Mouse (Mus musculus): ENCODE measurements around the gene Adra1d. TPM values are rescaled to one million over a fixed set of nuclear protein-coding genes. Genes with fewer than 3 reads are reported as not detected.

Gene Adra1d
- total RNA-seq (2021), result under 1 TPM; 0.54 to 0.73 TPM
- long read RNA-seq, experiment 1, result 0 reads
- long read RNA-seq, experiment 2, result 0 reads

DNA sequence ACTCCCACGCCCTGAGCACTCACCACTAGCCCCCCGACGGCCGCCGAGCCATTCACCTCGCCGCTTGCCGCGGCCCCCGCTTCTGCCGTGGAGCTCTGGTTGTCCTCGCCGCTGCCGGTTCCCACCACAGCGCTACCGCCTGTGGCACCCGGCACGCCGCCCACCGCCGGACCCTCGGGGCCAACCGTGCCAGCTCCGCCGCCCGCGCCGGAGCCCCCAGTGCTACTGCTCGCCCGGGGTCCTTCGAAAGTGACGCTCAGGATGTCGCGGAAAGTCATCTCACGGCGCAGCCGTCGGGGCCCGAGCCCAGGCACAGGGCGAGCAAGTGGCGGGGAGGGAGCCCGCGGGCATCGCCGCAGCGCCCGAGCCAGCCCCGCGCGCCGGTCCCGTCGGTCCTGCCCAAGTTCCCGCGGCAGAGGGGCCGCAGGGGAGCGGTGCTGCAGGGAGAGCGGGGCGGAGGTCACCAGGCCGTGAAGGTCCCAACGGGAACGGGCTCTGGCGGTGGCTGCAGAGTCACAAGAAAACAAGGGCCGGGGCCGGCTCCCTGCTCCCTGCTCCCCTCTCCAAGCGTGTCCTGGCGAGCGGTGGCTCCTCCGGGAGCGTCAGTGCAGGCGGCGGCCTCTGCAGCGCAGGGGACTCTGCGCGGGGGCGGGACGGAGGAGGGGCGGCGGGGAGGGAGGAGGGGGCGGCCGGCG is at the start of gene Adra1d:
TSS of gene Adra1d (minus strand) at position 393 of the 695 bp plus-strand sequence.
- Histone ChIP-seq H3K4me3 (peak within 1 kb of the TSS; percentile 72), H3K27ac (peak within 1 kb of the TSS; percentile 75)
- intact Hi-C loops (cut with DNase I), result loop anchor here (1.0 to 5.0 kb wide), 3 partner anchors 105 to 245 kb away; no protein-coding TSS in a partner anchor
- TF ChIP-seq CTCF (IDR thresholded peaks at IDR 0.05), result no peak
- DNase-seq, result peak; percentile 64

DNA sequence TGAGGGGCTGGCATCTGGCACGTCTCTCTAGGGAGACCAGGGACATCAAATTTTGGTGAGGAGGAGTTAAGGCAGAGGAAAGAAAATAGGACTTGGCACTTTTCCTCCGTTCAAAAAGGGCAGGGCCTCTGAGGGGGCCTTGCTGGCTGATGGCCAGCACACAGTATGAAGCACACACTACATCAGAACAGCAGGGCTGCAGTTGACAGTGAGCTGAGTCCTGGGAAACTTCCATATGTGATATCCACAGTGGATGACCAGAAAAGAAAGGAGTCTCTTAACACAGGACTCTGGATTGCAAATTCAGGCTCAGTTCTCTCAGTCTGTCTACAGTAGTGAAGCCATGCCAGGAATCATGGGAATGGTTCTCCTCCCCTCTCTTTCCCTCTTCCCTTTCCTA is 39.8 kb upstream of the Adra1d start:
- no peak overlapping the region for H3K4me3 ChIP-seq
- TF ChIP-seq CTCF (IDR thresholded peaks at IDR 0.05), result no peak
- intact Hi-C loops (cut with DNase I), result no loop called here
- no peak overlapping the region for H3K27ac ChIP-seq
- DNase-seq, result no peak

DNA sequence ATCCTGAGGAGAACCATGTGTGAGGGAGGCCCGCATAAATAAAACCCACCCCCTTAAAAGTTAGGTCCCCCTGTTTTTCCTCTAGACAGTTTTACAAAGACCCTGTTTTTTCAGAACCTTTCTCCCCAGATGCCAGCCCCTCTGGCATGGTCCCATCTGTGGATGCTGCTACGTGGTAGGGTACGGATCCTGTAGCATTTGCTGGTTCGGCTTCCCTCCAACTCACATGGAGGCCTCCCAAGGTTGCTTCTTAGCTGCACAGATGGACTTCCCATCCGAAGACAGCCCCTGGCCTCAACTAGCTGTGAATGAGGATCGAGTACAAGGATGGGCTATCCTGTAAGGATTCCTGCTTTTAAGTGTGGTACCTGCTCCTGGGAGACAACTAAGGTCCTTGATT is 32.8 kb upstream of the Adra1d start:
- Histone ChIP-seq H3K27ac (no peak overlapping the region), H3K4me3 (no peak overlapping the region)
- no peak for DNase-seq
- no peak for TF ChIP-seq CTCF (IDR thresholded peaks at IDR 0.05)
- intact Hi-C loops (cut with DNase I), result no loop called here

DNA sequence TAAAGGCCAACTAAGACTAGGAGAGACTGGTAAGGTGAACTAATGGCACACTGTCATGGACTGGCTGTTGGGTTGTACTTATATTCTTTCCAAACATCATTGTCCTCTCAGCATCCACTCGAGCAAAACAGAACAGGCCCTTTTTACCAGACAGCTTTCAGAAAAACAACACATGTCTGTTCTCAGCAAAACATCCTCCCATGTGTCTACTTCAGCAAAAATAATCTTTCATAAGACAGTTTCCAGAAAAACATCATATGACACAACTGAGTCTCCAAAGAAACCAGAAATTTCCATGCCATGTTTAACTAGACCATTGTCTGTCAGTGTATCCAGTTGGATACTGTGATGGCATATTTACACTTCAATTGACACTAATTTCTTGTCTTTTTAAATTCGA is 25.4 kb upstream of the Adra1d start:
- no peak for TF ChIP-seq CTCF (IDR thresholded peaks at IDR 0.05)
- intact Hi-C loops (cut with DNase I), result no loop called here
- Histone ChIP-seq H3K27ac (no peak overlapping the region), H3K4me3 (no peak overlapping the region)
- no peak for DNase-seq

DNA sequence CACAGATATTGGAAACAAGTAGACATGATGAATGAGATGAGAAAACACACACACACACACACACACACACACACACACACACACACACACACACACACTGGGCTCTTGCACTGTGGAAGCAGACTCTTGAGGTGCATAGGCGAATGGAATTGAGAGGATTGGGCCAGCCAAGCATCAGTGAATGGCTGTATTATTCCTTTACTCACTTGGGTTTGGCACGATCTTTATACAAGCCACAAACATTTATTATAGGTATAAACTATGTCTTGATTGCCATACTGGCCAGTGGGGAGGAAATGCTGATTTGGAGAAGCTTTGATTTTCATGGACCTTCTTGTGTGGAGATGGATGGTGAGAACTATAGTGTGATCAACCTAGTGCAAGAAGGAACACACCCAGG is 19.4 kb upstream of the Adra1d start:
- Histone ChIP-seq H3K27ac (no peak overlapping the region), H3K4me3 (no peak overlapping the region)
- intact Hi-C loops (cut with DNase I), result no loop called here
- TF ChIP-seq CTCF (IDR thresholded peaks at IDR 0.05), result no peak
- DNase-seq, result no peak

DNA sequence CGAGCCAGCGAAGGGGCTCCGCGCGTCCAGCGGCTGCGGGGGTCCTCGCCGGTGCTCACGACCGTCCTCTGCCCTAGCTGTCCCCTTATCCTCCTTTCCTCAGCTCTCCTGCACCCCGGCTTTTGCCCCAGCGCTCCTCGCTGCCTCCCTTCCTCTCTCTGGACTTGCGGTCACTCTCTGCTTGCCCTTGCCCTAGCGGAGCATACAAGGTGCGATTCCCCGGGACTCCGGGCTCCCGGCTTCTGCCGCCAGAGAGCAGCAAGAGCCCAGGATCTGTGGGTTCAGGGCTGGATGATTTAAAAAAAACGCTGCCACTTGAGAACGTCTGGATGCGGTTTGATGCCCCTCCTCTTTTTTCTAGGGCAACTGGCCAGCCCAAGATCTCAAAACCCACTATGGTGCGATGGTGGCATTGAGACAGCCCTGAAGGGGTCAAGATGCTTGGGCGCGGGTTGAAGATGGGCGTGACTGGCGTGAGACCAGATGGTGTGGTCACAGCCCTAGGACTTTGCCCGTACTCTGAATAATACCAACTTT is 571 bp upstream of the Adra1d start:
- Histone ChIP-seq H3K27ac (peak overlapping the region; percentile 75), H3K4me3 (peak overlapping the region; percentile 72)
- DNase-seq, result peak; percentile 82
- peak; percentile 75 for TF ChIP-seq CTCF (IDR thresholded peaks at IDR 0.05)
- intact Hi-C loops (cut with DNase I), result loop anchor here (1.0 to 5.0 kb wide), 3 partner anchors 105 to 244 kb away; no protein-coding TSS in a partner anchor

DNA sequence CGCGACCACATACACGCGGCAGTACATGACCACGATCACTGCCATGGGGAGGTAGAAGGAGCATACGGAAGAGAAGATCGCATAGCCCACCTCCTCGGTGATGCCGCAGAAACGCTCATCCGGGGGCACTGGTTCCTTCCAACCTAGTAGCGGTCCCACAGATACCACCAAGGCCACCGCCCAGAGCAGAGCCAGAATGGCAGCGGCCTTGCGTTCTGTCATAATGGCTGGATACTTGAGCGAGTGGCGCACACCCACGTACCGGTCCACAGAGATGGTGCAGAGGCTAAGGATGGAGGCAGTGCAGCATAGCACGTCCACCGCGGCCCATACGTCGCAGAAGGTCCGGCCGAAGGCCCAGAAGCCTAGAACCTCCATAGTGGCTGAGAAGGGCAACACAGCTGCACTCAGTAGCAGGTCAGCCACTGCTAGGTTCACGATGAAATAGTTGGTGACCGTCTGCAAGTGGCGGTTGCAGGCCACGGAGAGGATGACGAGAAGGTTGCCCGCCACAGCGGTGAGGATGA is 676 bp downstream of the Adra1d start:
- TF ChIP-seq CTCF (IDR thresholded peaks at IDR 0.05), result no peak
- intact Hi-C loops (cut with DNase I), result loop anchor here (5.0 kb wide), 1 partner anchor 106 kb away; no protein-coding TSS in a partner anchor
- Histone ChIP-seq H3K4me3 (peak overlapping the region; percentile 72), H3K27ac (peak overlapping the region; percentile 75)
- no peak for DNase-seq

DNA sequence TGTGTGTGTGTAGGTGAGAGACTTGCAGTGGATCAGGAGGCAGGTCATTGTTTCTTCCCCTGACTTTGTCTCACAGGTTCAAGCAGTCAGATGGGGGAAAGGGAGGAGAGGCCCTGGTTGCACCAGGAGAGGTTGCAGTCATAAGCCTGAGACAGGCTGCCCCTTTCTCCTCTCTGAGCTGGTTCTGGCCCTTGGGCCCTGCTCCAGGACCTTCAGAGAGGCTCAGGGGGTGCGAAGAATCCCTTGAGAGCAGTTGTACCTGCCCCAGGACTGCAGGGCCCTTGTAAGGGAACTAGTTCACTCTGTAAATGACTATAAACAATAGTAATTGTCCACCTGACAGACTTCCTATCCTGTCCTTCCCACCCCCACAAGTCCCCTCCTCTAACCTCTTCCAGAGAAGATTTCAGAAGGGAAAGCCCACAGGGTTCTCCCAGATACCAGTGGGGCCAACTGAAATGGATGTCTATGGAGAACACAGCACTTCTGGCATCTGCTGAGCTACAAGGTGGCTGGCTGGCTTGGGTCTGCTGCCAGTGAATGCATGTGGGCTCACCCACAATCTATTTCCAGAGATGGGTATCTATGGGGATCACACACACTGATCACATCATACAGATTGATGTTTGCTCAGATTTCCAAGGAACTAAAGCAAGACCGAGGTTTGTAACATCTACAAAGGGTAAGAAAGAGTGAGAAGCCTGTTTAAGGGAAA is 1.7 kb downstream of the Adra1d start:
- no peak for TF ChIP-seq CTCF (IDR thresholded peaks at IDR 0.05)
- DNase-seq, result no peak
- peak overlapping the region; percentile 75; the same call in 1 of the 2 replicates for H3K27ac ChIP-seq
- intact Hi-C loops (cut with DNase I), result loop anchor here (5.0 kb wide), 1 partner anchor 107 kb away; no protein-coding TSS in a partner anchor
- H3K4me3 ChIP-seq, result peak overlapping the region; percentile 72

DNA sequence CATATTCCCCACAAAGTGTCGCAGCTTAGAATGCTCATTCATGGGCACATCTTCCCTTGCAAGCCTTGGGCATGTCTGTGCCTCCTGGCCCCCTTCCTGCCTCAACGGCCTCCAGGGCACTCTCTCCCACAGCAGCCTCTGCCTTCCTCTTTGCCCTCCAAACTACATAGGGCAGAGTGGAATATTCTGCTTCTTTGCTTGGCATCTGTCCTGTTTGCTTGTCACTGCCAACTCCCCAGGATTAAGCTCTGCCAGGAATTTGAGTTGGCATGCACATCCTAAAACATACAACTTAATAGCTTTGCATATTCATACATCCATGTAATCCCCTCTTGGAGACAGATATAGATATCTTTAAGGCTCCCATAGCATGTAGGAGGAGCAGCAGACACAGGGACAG is 4.2 kb downstream of the Adra1d start:
- intact Hi-C loops (cut with DNase I), result no loop called here
- no peak for DNase-seq
- no peak for TF ChIP-seq CTCF (IDR thresholded peaks at IDR 0.05)
- H3K27ac ChIP-seq, result no peak overlapping the region
- no peak overlapping the region for H3K4me3 ChIP-seq

DNA sequence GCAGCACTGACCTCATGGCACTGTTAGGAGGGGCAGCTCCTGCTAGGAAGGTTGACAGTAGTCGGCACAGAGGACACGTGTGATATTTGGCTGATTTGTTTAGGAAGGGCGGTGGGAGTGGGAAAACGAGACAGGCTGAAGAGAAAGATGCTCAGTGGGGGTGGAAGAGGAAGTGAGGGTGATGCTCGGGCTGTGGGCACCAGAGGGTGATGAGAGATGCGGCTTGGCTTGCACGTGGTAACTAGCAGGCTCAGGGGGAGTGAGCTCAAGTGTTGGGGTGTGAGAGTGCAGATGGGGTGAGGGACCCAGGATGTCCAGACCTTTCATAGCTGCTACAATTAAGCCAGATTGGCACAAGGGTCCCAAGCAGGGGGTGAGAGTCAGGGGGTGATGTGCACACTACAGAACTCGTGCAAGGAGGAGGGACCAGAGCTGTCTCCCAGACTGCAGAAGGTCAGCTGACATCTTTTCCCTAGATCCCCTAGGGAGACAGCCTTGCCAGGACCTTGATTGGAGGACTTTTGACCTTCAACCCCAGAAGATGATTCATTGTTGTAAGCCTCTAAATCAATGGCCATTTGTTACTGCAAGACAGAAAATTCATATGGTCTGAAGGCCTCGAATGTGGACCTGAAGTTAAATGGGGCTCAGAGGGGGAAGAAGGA is 9.2 kb downstream of the Adra1d start:
- intact Hi-C loops (cut with DNase I), result no loop called here
- Histone ChIP-seq H3K27ac (no peak overlapping the region), H3K4me3 (no peak overlapping the region)
- DNase-seq, result no peak
- TF ChIP-seq CTCF (IDR thresholded peaks at IDR 0.05), result no peak

DNA sequence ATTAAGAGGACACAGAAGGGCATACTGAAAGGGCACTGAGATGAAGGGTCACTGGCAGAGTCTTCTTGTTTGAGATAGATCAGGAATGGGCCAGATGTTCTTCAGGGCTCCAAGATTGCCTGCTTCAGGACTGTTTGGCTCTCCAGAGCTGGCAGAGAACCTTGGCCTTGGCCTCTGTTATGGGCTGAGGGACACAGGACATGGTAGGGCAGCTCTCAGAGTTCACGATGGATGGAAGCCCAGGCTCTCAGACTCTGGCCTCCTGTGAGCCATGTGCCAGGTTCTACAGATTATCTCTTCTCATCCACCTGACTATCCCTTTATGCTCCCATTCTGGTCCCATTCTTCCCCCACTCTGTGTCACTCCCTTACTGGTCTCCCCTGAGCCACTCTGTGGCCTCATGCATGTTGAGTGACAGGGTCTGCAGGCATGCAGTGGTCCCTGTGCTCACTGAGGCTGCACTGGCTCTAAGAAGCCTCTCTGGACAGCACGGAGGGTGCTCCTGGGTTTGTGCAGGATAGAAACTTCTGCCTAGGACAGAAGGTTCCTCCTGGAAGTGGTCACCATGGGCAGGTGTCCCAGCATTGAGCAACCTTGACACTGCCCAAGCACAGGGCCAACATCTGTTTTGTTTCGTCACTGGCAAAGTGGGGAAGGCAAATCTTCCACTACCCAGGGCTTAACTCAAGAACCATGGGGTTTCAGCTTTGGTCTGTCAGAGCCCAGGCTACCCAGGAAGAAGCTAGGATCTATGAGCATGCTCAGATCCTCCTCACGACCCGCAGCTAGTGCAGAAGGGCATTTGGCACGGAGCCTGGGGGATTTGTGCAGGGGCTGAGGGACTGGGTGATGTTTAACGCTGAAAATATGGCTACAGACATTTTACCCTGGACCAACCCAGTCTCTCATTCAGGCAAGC is 10.1 kb downstream of the Adra1d start:
- H3K27ac ChIP-seq, result no peak overlapping the region
- intact Hi-C loops (cut with DNase I), result no loop called here
- H3K4me3 ChIP-seq, result no peak overlapping the region
- TF ChIP-seq CTCF (IDR thresholded peaks at IDR 0.05), result no peak
- peak; percentile 55 for DNase-seq
